Mouse (Mus musculus): Measurements from ENCODE around the gene Vwa7.

The Vwa7 gene

GRCm38 (mm10) chr17:35068213-35068914, 52.0 kb downstream of the Vwa7 start:
- DNase-seq, result no peak

GRCm38 (mm10) chr17:35070556-35071229, 54.3 kb downstream of the Vwa7 start:
- DNase-seq, result peak in 1 of 2 experiments; percentile 59

GRCm38 (mm10) chr17:35071454-35071853, 55.1 kb downstream of the Vwa7 start:
- no peak for DNase-seq

GRCm38 (mm10) chr17:35074097-35074496, 57.7 kb downstream of the Vwa7 start:
- DNase-seq, result no peak

Measured in lung, postnatal 4 days (tissue).